7 mouse cellular contexts compared by ENCODE assay signal in genomic region chr8:70753151-70753550, GRCm38 (mm10). TPM values are rescaled to one million over a fixed set of nuclear protein-coding genes. Genes with fewer than 3 reads are reported as not detected.
A peak's percentile ranks its signal among the peaks of the same experiment; 100 is the strongest.
DNase-seq lines count a peak whose midpoint lies in the region; ATAC-seq and TF ChIP-seq lines count a peak whose summit lies in the region.

No protein-coding gene starts in this region.

- intact Hi-C loops in left cerebral cortex, postnatal 14 days (cut with DNase I): loop anchor here (2.0 to 10.0 kb wide), 2 partner anchors 32 to 48 kb away; partner anchors contain the start of gene Iqcn

- 30% methylated on average over 21 of the region's 21 CpGs for WGBS in hindbrain, embryonic 15.5 days
- WGBS in stomach, embryonic 14.5 days: 19% methylated on average over 21 of the region's 21 CpGs

- no peak for TF ChIP-seq POLR2A in bone marrow macrophage, adult 2 months (IDR thresholded peaks at IDR 0.05; ENCODE audit: borderline replicate concordance, low read depth, low read length)

- no peak for TF ChIP-seq CTCF in G1E (IDR thresholded peaks at IDR 0.05; ENCODE audit: low read depth, low read length)
- no peak for TF ChIP-seq CTCF in bone marrow macrophage, adult 2 months (IDR thresholded peaks at IDR 0.05; ENCODE audit: low read depth, low read length)

- H3K27ac ChIP-seq in bone marrow macrophage, adult 2 months (ENCODE audit: insufficient read depth, low read depth, low read length): peak overlapping the region; percentile 79
- peak overlapping the region; percentile 82; the same call in 1 of the 2 replicates for H3K27ac ChIP-seq in hindbrain, embryonic 15.5 days (replicated peaks)
- peak overlapping the region; percentile 78 for H3K27ac ChIP-seq in stomach, embryonic 14.5 days (ENCODE audit: low read length)

- peak; percentile 89 for DNase-seq in G1E (ENCODE audit: low spot score)
- peak; percentile 88 to 90 for DNase-seq in frontal cortex, postnatal 36 days (ENCODE audit: low spot score in 2 of 2)
- peak; percentile 87 to 90 for DNase-seq in left cerebral cortex, postnatal 14 days (ENCODE audit: low spot score in 2 of 2)

- no peak overlapping the region for H3K9ac ChIP-seq in hindbrain, embryonic 15.5 days
- no peak overlapping the region for H3K9ac ChIP-seq in stomach, embryonic 14.5 days (replicated peaks; ENCODE audit: low read depth, low read length)

- peaks cover 56% of the 10 kb centered on the region for H3K4me1 ChIP-seq in G1E (ENCODE audit: insufficient read depth, low read depth, low read length)
- peaks cover 30% of the 10 kb centered on the region for H3K4me1 ChIP-seq in bone marrow macrophage, adult 2 months (ENCODE audit: control insufficient read depth, insufficient read depth, low read length)
- peaks cover 41% of the 10 kb centered on the region for H3K4me1 ChIP-seq in hindbrain, embryonic 15.5 days (replicated peaks)
- H3K4me1 ChIP-seq in stomach, embryonic 14.5 days (ENCODE audit: control insufficient read depth, insufficient read depth, low read length): peaks cover 16% of the 10 kb centered on the region

- peaks cover 21% of the 10 kb centered on the region for H3K27me3 ChIP-seq in G1E (ENCODE audit: insufficient read depth, low read length)
- H3K27me3 ChIP-seq in hindbrain, embryonic 15.5 days: 0 out of 2 replicates have a peak, but pooled peaks cover 9% of the 10 kb centered on the region
- no peaks in the 10 kb centered on the region for H3K27me3 ChIP-seq in stomach, embryonic 14.5 days (ENCODE audit: control insufficient read depth, insufficient read depth, low read length)

- ATAC-seq in G1E (ENCODE audit: extremely low read depth, insufficient number of reproducible peaks, low FRiP score, poor library complexity, severe bottlenecking): no peak
- no peak for ATAC-seq in hindbrain, embryonic 15.5 days (ENCODE audit: low FRiP score, low read depth)
- peak; percentile 41 for ATAC-seq in megakaryocyte, adult 5-6 weeks (ENCODE audit: poor library complexity, severe bottlenecking)
- no peak for ATAC-seq in stomach, embryonic 14.5 days (ENCODE audit: insufficient number of reproducible peaks, insufficient read depth, low FRiP score, low read depth)

- peak overlapping the region; percentile 69 for H3K4me3 ChIP-seq in G1E (ENCODE audit: low read depth, low read length)
- peak overlapping the region; percentile 55 for H3K4me3 ChIP-seq in bone marrow macrophage, adult 2 months (ENCODE audit: insufficient read depth, low read length)
- H3K4me3 ChIP-seq in hindbrain, embryonic 15.5 days: no peak overlapping the region
- H3K4me3 ChIP-seq in stomach, embryonic 14.5 days (ENCODE audit: low read depth, low read length): no peak overlapping the region

- H3K36me3 ChIP-seq in G1E (replicated peaks): peaks cover 33% of the 10 kb centered on the region
- peaks cover 17% of the 10 kb centered on the region for H3K36me3 ChIP-seq in hindbrain, embryonic 15.5 days
- H3K36me3 ChIP-seq in stomach, embryonic 14.5 days (ENCODE audit: control insufficient read depth, insufficient read depth, low read length): peaks cover 16% of the 10 kb centered on the region; the same call in 1 of the 2 replicates

- peak overlapping the region; percentile 18; the same call in 1 of the 2 replicates for H3K4me2 ChIP-seq in hindbrain, embryonic 15.5 days
- peak overlapping the region; percentile 32 for H3K4me2 ChIP-seq in stomach, embryonic 14.5 days (replicated peaks; ENCODE audit: low read depth, low read length)

- no peaks in the 10 kb centered on the region for H3K9me3 ChIP-seq in G1E (replicated peaks)
- H3K9me3 ChIP-seq in hindbrain, embryonic 15.5 days: no peaks in the 10 kb centered on the region
- no peaks in the 10 kb centered on the region for H3K9me3 ChIP-seq in stomach, embryonic 14.5 days (ENCODE audit: control insufficient read depth, low read depth, low read length)

RNA-seq across cellular contexts. Expression of gene Rab3a, which starts 1.3 kb away (rescaled TPM):
- total RNA-seq in G1E (2014; fragmentation: Nextera tagmentation): 11.2 and 11.4 TPM in 2 replicates
- total RNA-seq in G1E (2017): 4.6 and 7.0 TPM in 2 replicates
- polyA plus RNA-seq in G1E (2012): 10.8 and 15.4 TPM in 2 replicates
- polyA plus RNA-seq in bone marrow macrophage, adult 2 months (2012; ENCODE audit: insufficient read depth, insufficient read length, missing spikeins): 7.9 and 9.4 TPM in 2 replicates
- polyA plus RNA-seq in hindbrain, embryonic 15.5 days (2015; fragmentation: Nextera tagmentation; extraction: Ambion mirVana): 503 and 561 TPM in 2 replicates
- 100 to 1,000 TPM; 926 to 947 TPM for total RNA-seq in left cerebral cortex, postnatal 14 days (2021)
- total RNA-seq in megakaryocyte, adult 5-6 weeks (2015): 3.3 and 5.8 TPM in 2 replicates
- 2.1 and 5.1 TPM in 2 replicates for total RNA-seq in megakaryocyte, adult 5-6 weeks (2017)
- polyA plus RNA-seq in stomach, embryonic 14.5 days (2014; fragmentation: Nextera tagmentation; extraction: Ambion mirVana): 27.0 and 28.7 TPM in 2 replicates

RNA-seq across cellular contexts. Expression of gene Mpv17l2, which starts 7.6 kb away (rescaled TPM):
- 63.1 and 67.1 TPM in 2 replicates for total RNA-seq in G1E (2014; fragmentation: Nextera tagmentation)
- total RNA-seq in G1E (2017): 13.5 and 13.9 TPM in 2 replicates
- polyA plus RNA-seq in G1E (2012): 89.1 and 101 TPM in 2 replicates
- 32.4 and 33.7 TPM in 2 replicates for polyA plus RNA-seq in bone marrow macrophage, adult 2 months (2012; ENCODE audit: insufficient read depth, insufficient read length, missing spikeins)
- polyA plus RNA-seq in hindbrain, embryonic 15.5 days (2015; fragmentation: Nextera tagmentation; extraction: Ambion mirVana): 40.4 and 44.9 TPM in 2 replicates
- total RNA-seq in left cerebral cortex, postnatal 14 days (2021): 10 to 100 TPM; 36.3 to 36.5 TPM
- 34.4 and 44.7 TPM in 2 replicates for total RNA-seq in megakaryocyte, adult 5-6 weeks (2015)
- total RNA-seq in megakaryocyte, adult 5-6 weeks (2017): 8.4 and 15.9 TPM in 2 replicates
- 42.8 and 43.1 TPM in 2 replicates for polyA plus RNA-seq in stomach, embryonic 14.5 days (2014; fragmentation: Nextera tagmentation; extraction: Ambion mirVana)

RNA-seq across cellular contexts. Expression of gene Pik3r2, which starts 23.4 kb away (rescaled TPM):
- total RNA-seq in G1E (2014; fragmentation: Nextera tagmentation): 7.1 and 16.3 TPM in 2 replicates
- total RNA-seq in G1E (2017): 11.8 and 13.3 TPM in 2 replicates
- polyA plus RNA-seq in G1E (2012): 55.0 and 68.8 TPM in 2 replicates
- 26.9 and 27.5 TPM in 2 replicates for polyA plus RNA-seq in bone marrow macrophage, adult 2 months (2012; ENCODE audit: insufficient read depth, insufficient read length, missing spikeins)
- 104 and 113 TPM in 2 replicates for polyA plus RNA-seq in hindbrain, embryonic 15.5 days (2015; fragmentation: Nextera tagmentation; extraction: Ambion mirVana)
- 100 to 1,000 TPM; 162 to 174 TPM for total RNA-seq in left cerebral cortex, postnatal 14 days (2021)
- 4.6 and 5.0 TPM in 2 replicates for total RNA-seq in megakaryocyte, adult 5-6 weeks (2015)
- total RNA-seq in megakaryocyte, adult 5-6 weeks (2017): 14.7 and 14.9 TPM in 2 replicates
- 44.5 and 45.1 TPM in 2 replicates for polyA plus RNA-seq in stomach, embryonic 14.5 days (2014; fragmentation: Nextera tagmentation; extraction: Ambion mirVana)

RNA-seq across cellular contexts. Expression of gene Pde4c, which starts 29.6 kb away (rescaled TPM):
- total RNA-seq in G1E (2014; fragmentation: Nextera tagmentation): 0.83 TPM in 1 of 2 replicates, not detected in the other
- 0.22 TPM in 1 of 2 replicates, not detected in the other for total RNA-seq in G1E (2017)
- polyA plus RNA-seq in G1E (2012): 0.41 and 0.95 TPM in 2 replicates
- polyA plus RNA-seq in bone marrow macrophage, adult 2 months (2012; ENCODE audit: insufficient read depth, insufficient read length, missing spikeins): not detected in 2 replicates
- polyA plus RNA-seq in hindbrain, embryonic 15.5 days (2015; fragmentation: Nextera tagmentation; extraction: Ambion mirVana): 0.21 and 0.35 TPM in 2 replicates
- 1 to 10 TPM; 1.0 to 1.7 TPM for total RNA-seq in left cerebral cortex, postnatal 14 days (2021)
- not detected in 2 replicates for total RNA-seq in megakaryocyte, adult 5-6 weeks (2015)
- not detected in 2 replicates for total RNA-seq in megakaryocyte, adult 5-6 weeks (2017)
- 0.29 and 0.32 TPM in 2 replicates for polyA plus RNA-seq in stomach, embryonic 14.5 days (2014; fragmentation: Nextera tagmentation; extraction: Ambion mirVana)

RNA-seq across cellular contexts. Expression of gene Gm3336, which starts 34.8 kb away (rescaled TPM):
- 1.6 and 3.7 TPM in 2 replicates for total RNA-seq in G1E (2014; fragmentation: Nextera tagmentation)
- 0.93 and 2.8 TPM in 2 replicates for total RNA-seq in G1E (2017)
- 0.66 and 0.68 TPM in 2 replicates for polyA plus RNA-seq in G1E (2012)
- polyA plus RNA-seq in bone marrow macrophage, adult 2 months (2012; ENCODE audit: insufficient read depth, insufficient read length, missing spikeins): not detected in 2 replicates
- polyA plus RNA-seq in hindbrain, embryonic 15.5 days (2015; fragmentation: Nextera tagmentation; extraction: Ambion mirVana): not detected in 2 replicates
- total RNA-seq in left cerebral cortex, postnatal 14 days (2021): not detected
- not detected in 2 replicates for total RNA-seq in megakaryocyte, adult 5-6 weeks (2015)
- not detected in 2 replicates for total RNA-seq in megakaryocyte, adult 5-6 weeks (2017)
- 0.51 and 0.63 TPM in 2 replicates for polyA plus RNA-seq in stomach, embryonic 14.5 days (2014; fragmentation: Nextera tagmentation; extraction: Ambion mirVana)

Comparison
In these comparisons a context has a peak if more than half of its experiments do, and no peak if none do; other contexts are left out.
1. H3K4me3 ChIP-seq: peak in G1E (single experiment) and bone marrow macrophage, adult 2 months (single experiment); none in hindbrain, embryonic 15.5 days (single experiment) and stomach, embryonic 14.5 days (single experiment).
2. RNA of gene Rab3a, which starts 1.3 kb away (polyA plus RNA-seq): 503 to 561 TPM in hindbrain, embryonic 15.5 days; 27.0 to 28.7 TPM in stomach, embryonic 14.5 days, 10.8 to 15.4 TPM in G1E and 7.9 to 9.4 TPM in bone marrow macrophage, adult 2 months; every median in the first group is over 10 times any median in the second.
3. Peak in every context shown above with its lines, with median percentiles within 50 percentile points of each other: DNase-seq and H3K27ac ChIP-seq.